Mouse (Mus musculus): ENCODE results near the gene Hspa12b. TPM values are rescaled to one million over a fixed set of nuclear protein-coding genes. Genes with fewer than 3 reads are reported as not detected.

Gene Hspa12b
- polyA plus RNA-seq, 1 experiment from 2014 or later: 5.0 TPM

- WGBS: 85% methylated on average over 6 of the region's 6 CpGs
- no peaks in the 10 kb centered on the region; the same call in 1 of the 2 replicates for H3K36me3 ChIP-seq (ENCODE audit: control insufficient read depth, insufficient read depth, low read length)
- H3K9ac ChIP-seq (ENCODE audit: low read length): no peak overlapping the region
- peaks cover 22% of the 10 kb centered on the region for H3K27me3 ChIP-seq (ENCODE audit: control insufficient read depth, insufficient read depth, low read length)
- no peaks in the 10 kb centered on the region for H3K9me3 ChIP-seq (ENCODE audit: control insufficient read depth, low read length)
- no peak overlapping the region for H3K4me2 ChIP-seq (ENCODE audit: low read depth)
- H3K4me3 ChIP-seq (ENCODE audit: low read depth, low read length): no peak overlapping the region
- H3K4me1 ChIP-seq (ENCODE audit: control insufficient read depth, insufficient read depth, low read length): 0 out of 2 replicates have a peak, but pooled peaks cover 6% of the 10 kb centered on the region
- H3K27ac ChIP-seq (ENCODE audit: low read depth, low read length): no peak overlapping the region
- ATAC-seq (ENCODE audit: insufficient read depth, low FRiP score, low TSS enrichment) (no peak), DNase-seq (ENCODE audit: low spot score) (no peak)
Observed at GRCm38 (mm10) chr2:131167984-131168383, 40.9 kb downstream of the Hspa12b start.

DNA sequence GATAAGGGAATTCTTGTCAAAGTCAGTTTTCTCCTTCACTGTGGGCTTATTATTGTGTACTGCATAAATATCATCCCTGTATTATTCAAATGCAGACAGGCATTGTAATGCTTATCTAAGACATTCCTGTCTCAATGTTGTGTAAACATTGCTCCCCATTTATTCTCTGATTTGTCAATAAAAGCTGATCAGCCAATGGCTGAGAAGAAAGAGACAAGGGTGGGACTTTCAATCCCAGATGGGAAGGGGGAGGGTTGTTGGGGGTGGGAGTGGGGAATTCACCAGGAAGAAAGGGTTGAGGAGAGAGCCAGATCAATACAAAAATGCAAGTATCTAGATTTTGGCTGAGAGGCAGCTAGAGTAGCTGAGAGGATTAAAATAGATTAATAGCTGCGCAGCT is 41.8 kb downstream of the Hspa12b start:
- Histone ChIP-seq H3K4me2 (ENCODE audit: low read depth) (no peak overlapping the region), H3K36me3 (ENCODE audit: control insufficient read depth, insufficient read depth, low read length) (no peaks in the 10 kb centered on the region; the same call in 1 of the 2 replicates), H3K9me3 (ENCODE audit: control insufficient read depth, low read length) (no peaks in the 10 kb centered on the region), H3K4me1 (ENCODE audit: control insufficient read depth, insufficient read depth, low read length) (0 out of 2 replicates have a peak, but pooled peaks cover 6% of the 10 kb centered on the region), H3K9ac (ENCODE audit: low read length) (no peak overlapping the region), H3K4me3 (ENCODE audit: low read depth, low read length) (no peak overlapping the region), H3K27ac (ENCODE audit: low read depth, low read length) (no peak overlapping the region), H3K27me3 (ENCODE audit: control insufficient read depth, insufficient read depth, low read length) (peaks cover 32% of the 10 kb centered on the region)
- no peak for DNase-seq (ENCODE audit: low spot score)
- WGBS: 71% methylated on average over 1 of the region's 1 CpGs
- no peak for ATAC-seq (ENCODE audit: insufficient read depth, low FRiP score, low TSS enrichment)

DNA sequence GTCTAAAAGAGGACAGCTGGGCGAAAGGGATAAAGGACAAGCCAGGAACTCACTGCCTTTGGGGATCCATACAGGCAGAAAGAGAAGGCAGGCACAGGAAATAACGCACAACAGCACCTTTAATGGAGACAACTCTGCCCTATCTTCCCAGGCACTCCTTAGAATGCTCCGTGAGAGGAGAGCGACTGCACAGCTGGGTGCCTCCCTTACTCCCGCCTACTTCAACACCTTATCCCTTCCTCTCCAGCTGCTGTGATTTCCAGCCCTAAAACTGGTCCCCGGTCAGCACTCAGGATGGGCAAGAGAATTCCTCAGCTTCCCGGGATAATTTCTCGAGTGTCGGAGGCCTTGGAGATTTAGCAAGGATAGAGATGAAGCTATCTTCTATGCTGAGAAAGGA is 43.9 kb downstream of the Hspa12b start:
- ATAC-seq (ENCODE audit: insufficient read depth, low FRiP score, low TSS enrichment): no peak

GRCm38 (mm10) chr2:131171401-131172104 is 44.5 kb downstream of the Hspa12b start:
- Histone ChIP-seq H3K4me1 (ENCODE audit: control insufficient read depth, insufficient read depth, low read length) (peaks cover 12% of the 10 kb centered on the region), H3K4me3 (ENCODE audit: low read depth, low read length) (0 out of 2 replicates have a peak overlapping the region, but pooled peaks have one; percentile 10), H3K9ac (ENCODE audit: low read length) (no peak overlapping the region), H3K9me3 (ENCODE audit: control insufficient read depth, low read length) (no peaks in the 10 kb centered on the region), H3K36me3 (ENCODE audit: control insufficient read depth, insufficient read depth, low read length) (no peaks in the 10 kb centered on the region; the same call in 1 of the 2 replicates), H3K27me3 (ENCODE audit: control insufficient read depth, insufficient read depth, low read length) (peaks cover 32% of the 10 kb centered on the region), H3K4me2 (ENCODE audit: low read depth) (peak overlapping the region; percentile 26; the same call in 1 of the 2 replicates), H3K27ac (ENCODE audit: low read depth, low read length) (no peak overlapping the region)
- WGBS: 3% methylated on average over 43 of the region's 43 CpGs
- no peak for ATAC-seq (ENCODE audit: insufficient read depth, low FRiP score, low TSS enrichment)
- DNase-seq (ENCODE audit: low spot score): no peak

More for the DNA sequence above, 43.9 kb downstream of the Hspa12b start:
- Histone ChIP-seq H3K9ac (ENCODE audit: low read length) (no peak overlapping the region), H3K36me3 (ENCODE audit: control insufficient read depth, insufficient read depth, low read length) (no peaks in the 10 kb centered on the region; the same call in 1 of the 2 replicates), H3K4me2 (ENCODE audit: low read depth) (no peak overlapping the region), H3K4me1 (ENCODE audit: control insufficient read depth, insufficient read depth, low read length) (peaks cover 10% of the 10 kb centered on the region), H3K4me3 (ENCODE audit: low read depth, low read length) (no peak overlapping the region), H3K27me3 (ENCODE audit: control insufficient read depth, insufficient read depth, low read length) (peaks cover 32% of the 10 kb centered on the region), H3K27ac (ENCODE audit: low read depth, low read length) (no peak overlapping the region), H3K9me3 (ENCODE audit: control insufficient read depth, low read length) (no peaks in the 10 kb centered on the region)
- DNase-seq (ENCODE audit: low spot score): no peak
- 7% methylated on average over 9 of the region's 9 CpGs for WGBS

DNA sequence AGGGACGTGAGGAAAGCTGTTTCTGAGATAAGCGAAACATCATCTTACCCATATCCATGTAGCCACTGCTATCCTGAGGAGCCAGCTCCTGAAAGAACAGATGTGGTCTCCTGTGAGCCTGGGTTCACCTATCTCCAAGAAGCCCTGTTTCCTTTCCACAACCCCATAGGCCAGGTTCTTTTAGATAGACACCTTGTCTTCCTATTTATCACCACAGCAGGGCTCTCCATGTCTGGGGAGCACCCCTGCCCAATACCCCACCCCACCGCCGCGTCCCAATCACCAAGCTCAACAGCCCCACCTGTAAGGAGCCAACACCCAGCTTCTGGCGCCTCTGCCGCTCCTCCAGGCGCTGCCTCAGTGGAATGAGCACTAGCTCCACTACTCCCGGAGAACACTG is 45.2 kb downstream of the Hspa12b start:
- no peaks in the 10 kb centered on the region; the same call in 1 of the 2 replicates for H3K36me3 ChIP-seq (ENCODE audit: control insufficient read depth, insufficient read depth, low read length)
- no peak overlapping the region for H3K27ac ChIP-seq (ENCODE audit: low read depth, low read length)
- DNase-seq (ENCODE audit: low spot score) (no peak), ATAC-seq (ENCODE audit: insufficient read depth, low FRiP score, low TSS enrichment) (no peak)
- no peaks in the 10 kb centered on the region for H3K9me3 ChIP-seq (ENCODE audit: control insufficient read depth, low read length)
- H3K9ac ChIP-seq (ENCODE audit: low read length): no peak overlapping the region
- H3K4me3 ChIP-seq (ENCODE audit: low read depth, low read length): no peak overlapping the region
- no peak overlapping the region for H3K4me2 ChIP-seq (ENCODE audit: low read depth)
- peaks cover 32% of the 10 kb centered on the region for H3K27me3 ChIP-seq (ENCODE audit: control insufficient read depth, insufficient read depth, low read length)
- WGBS: 37% methylated on average over 9 of the region's 9 CpGs
- H3K4me1 ChIP-seq (ENCODE audit: control insufficient read depth, insufficient read depth, low read length): peaks cover 19% of the 10 kb centered on the region

- Histone ChIP-seq H3K27me3 (ENCODE audit: control insufficient read depth, insufficient read depth, low read length) (peaks cover 32% of the 10 kb centered on the region), H3K4me3 (ENCODE audit: low read depth, low read length) (peak overlapping the region; percentile 31), H3K9me3 (ENCODE audit: control insufficient read depth, low read length) (no peaks in the 10 kb centered on the region), H3K27ac (ENCODE audit: low read depth, low read length) (no peak overlapping the region), H3K4me1 (ENCODE audit: control insufficient read depth, insufficient read depth, low read length) (peaks cover 36% of the 10 kb centered on the region), H3K36me3 (ENCODE audit: control insufficient read depth, insufficient read depth, low read length) (peaks cover 2% of the 10 kb centered on the region), H3K9ac (ENCODE audit: low read length) (no peak overlapping the region), H3K4me2 (ENCODE audit: low read depth) (peak overlapping the region; percentile 74)
- ATAC-seq (ENCODE audit: insufficient read depth, low FRiP score, low TSS enrichment) (peak; percentile 54), DNase-seq (ENCODE audit: low spot score) (peak; percentile 67)
- WGBS: 6% methylated on average over 11 of the region's 11 CpGs
Observed at GRCm38 (mm10) chr2:131174700-131175099, 47.6 kb downstream of the Hspa12b start.

DNA sequence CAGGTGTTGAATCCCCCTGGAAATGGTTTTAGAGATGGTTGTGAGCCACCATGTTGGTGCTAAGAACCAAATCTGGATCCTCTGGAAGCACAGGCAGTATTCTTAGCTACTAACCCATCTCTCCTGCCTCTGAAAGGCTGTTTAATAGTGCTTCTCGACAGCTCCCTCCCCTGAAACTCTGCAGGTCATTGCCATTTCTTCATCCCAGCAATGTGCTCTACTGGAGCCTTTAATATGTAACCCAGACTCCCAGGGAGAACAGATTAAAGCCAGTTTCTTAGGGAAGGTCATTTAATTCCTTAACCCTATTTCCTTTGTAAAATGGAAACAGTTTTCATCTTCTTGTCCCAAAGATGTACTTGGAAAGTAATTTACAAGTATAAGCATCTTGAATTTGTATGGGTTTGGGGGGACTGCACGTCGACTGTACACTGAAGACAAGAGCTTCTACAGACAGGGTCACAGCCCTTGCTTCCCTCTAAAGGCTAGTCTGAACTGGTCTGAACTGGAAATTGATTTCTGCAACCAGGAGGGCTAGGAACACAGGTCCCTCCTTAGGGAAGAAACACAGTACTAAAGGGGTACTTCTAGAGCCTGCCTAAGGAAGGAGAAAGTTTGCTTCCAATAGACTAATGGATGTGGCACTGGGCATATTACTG is 48.3 kb downstream of the Hspa12b start:
- DNase-seq (ENCODE audit: low spot score) (no peak), ATAC-seq (ENCODE audit: insufficient read depth, low FRiP score, low TSS enrichment) (no peak)
- WGBS: 72% methylated on average over 3 of the region's 3 CpGs
- Histone ChIP-seq H3K27ac (ENCODE audit: low read depth, low read length) (no peak overlapping the region), H3K4me1 (ENCODE audit: control insufficient read depth, insufficient read depth, low read length) (peaks cover 36% of the 10 kb centered on the region), H3K36me3 (ENCODE audit: control insufficient read depth, insufficient read depth, low read length) (peaks cover 2% of the 10 kb centered on the region), H3K27me3 (ENCODE audit: control insufficient read depth, insufficient read depth, low read length) (peaks cover 32% of the 10 kb centered on the region), H3K9ac (ENCODE audit: low read length) (no peak overlapping the region), H3K4me3 (ENCODE audit: low read depth, low read length) (no peak overlapping the region), H3K9me3 (ENCODE audit: control insufficient read depth, low read length) (no peaks in the 10 kb centered on the region), H3K4me2 (ENCODE audit: low read depth) (no peak overlapping the region)

DNA sequence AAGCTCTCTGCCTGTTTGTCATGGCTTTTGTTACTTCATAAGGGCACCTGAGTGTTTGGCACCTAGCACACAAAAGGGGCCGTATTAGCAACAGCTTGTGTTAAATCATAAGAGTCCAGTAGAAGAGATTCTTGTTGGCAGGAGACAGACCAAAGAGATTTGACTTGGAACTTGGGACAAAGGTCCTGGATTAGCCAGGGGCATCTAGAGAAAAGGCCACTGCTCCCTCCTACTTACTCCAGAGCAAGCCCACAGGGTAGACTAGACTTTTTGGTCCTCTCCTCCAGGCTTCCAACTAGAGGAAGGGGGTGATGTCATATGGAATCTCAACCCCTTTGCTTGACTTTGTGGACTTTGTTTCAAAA is 48.8 kb downstream of the Hspa12b start:
- H3K9ac ChIP-seq (ENCODE audit: low read length): no peak overlapping the region
- peaks cover 27% of the 10 kb centered on the region for H3K27me3 ChIP-seq (ENCODE audit: control insufficient read depth, insufficient read depth, low read length)
- no peak overlapping the region for H3K4me2 ChIP-seq (ENCODE audit: low read depth)
- H3K36me3 ChIP-seq (ENCODE audit: control insufficient read depth, insufficient read depth, low read length): peaks cover 2% of the 10 kb centered on the region
- no peak overlapping the region for H3K4me3 ChIP-seq (ENCODE audit: low read depth, low read length)
- H3K4me1 ChIP-seq (ENCODE audit: control insufficient read depth, insufficient read depth, low read length): peaks cover 36% of the 10 kb centered on the region
- ATAC-seq (ENCODE audit: insufficient read depth, low FRiP score, low TSS enrichment) (no peak), DNase-seq (ENCODE audit: low spot score) (no peak)
- WGBS: 86% methylated on average over 1 of the region's 1 CpGs
- H3K27ac ChIP-seq (ENCODE audit: low read depth, low read length): no peak overlapping the region
- no peaks in the 10 kb centered on the region for H3K9me3 ChIP-seq (ENCODE audit: control insufficient read depth, low read length)

Data from neural tube, embryonic 11.5 days (tissue).